Mouse (Mus musculus): Measurements from ENCODE around the gene Olfr1564. TPM values are rescaled to one million over a fixed set of nuclear protein-coding genes. Genes with fewer than 3 reads are reported as not detected.

Olfr1564 gene
- not detected for total RNA-seq (2023)

GRCm38 (mm10) chr17:33221590-33221989 is at the start of gene Olfr1564:
Gene Olfr1564, minus strand, starts transcription at chr17:33221690.

GRCm38 (mm10) chr17:33264376-33264775 is 42.9 kb upstream of the Olfr1564 start, which contains the start of gene Olfr63:
Gene Olfr63, plus strand, starts transcription at chr17:33264676.

GRCm38 (mm10) chr17:33254530-33255318 is 33.2 kb upstream of the Olfr1564 start, which contains the start of gene Zfp955a:
Gene Zfp955a, minus strand, starts transcription at chr17:33255145.

GRCm38 (mm10) chr17:33191002-33191401 is 30.5 kb downstream of the Olfr1564 start, which contains the start of gene Olfr239:
Gene Olfr239, plus strand, starts transcription at chr17:33191302.

GRCm38 (mm10) chr17:33168147-33168546 is 53.3 kb downstream of the Olfr1564 start, which contains the start of gene Olfr55:
Gene Olfr55, plus strand, starts transcription at chr17:33168447.

Other genes starting within 250 kb of the Olfr1564 start
- 13.1 TPM for gene Zfp952, start 228.6 kb downstream of the Olfr1564 start, total RNA-seq (2023)
- 3.6 TPM for gene Zfp763, start 188.3 kb downstream of the Olfr1564 start, total RNA-seq (2023)
- gene 4921501E09Rik, start 153.6 kb downstream of the Olfr1564 start, total RNA-seq (2023) = not detected
- gene Zfp563, start 132.4 kb downstream of the Olfr1564 start, total RNA-seq (2023) = 3.2 TPM
- not detected for gene Morc2b, start 82.0 kb downstream of the Olfr1564 start, total RNA-seq (2023)
- gene Olfr55, start 53.2 kb downstream of the Olfr1564 start, total RNA-seq (2023) = not detected
- gene Olfr239, start 30.4 kb downstream of the Olfr1564 start, total RNA-seq (2023) = not detected
- 8.2 TPM for gene Zfp955a, start 33.5 kb upstream of the Olfr1564 start, total RNA-seq (2023)
- gene Olfr63, start 43.0 kb upstream of the Olfr1564 start, total RNA-seq (2023) = not detected
- gene Zfp955b, start 67.9 kb upstream of the Olfr1564 start, total RNA-seq (2023) = 6.1 TPM
- 16.5 TPM for gene Zfp81, start 137.2 kb upstream of the Olfr1564 start, total RNA-seq (2023)
- 9.6 TPM for gene Zfp101, start 173.0 kb upstream of the Olfr1564 start, total RNA-seq (2023)
- not detected for gene Actl9, start 211.2 kb upstream of the Olfr1564 start, total RNA-seq (2023)